Mouse (Mus musculus) left cerebral cortex, postnatal 14 days (tissue): ENCODE measurements around the gene Khdc3. TPM values are rescaled to one million over a fixed set of nuclear protein-coding genes. Genes with fewer than 3 reads are reported as not detected.

Experiments
- total RNA-seq, 2 experiments: library from RNA; stranded (reverse); gene quantifications; 2 replicates each; pipeline ENCODE4 v1.2.3; 2021

The Khdc3 gene
- total RNA-seq, 2 experiments from 2014 or later = 1.2 to 1.4 TPM

Other genes with a start within 250 kb of the Khdc3 start
- gene Pygo1, start 176.2 kb upstream of the Khdc3 start, total RNA-seq = 10 to 100 TPM; 12.0 to 13.0 TPM
- gene Dyx1c1, start 143.1 kb upstream of the Khdc3 start, total RNA-seq = 1 to 10 TPM; 1.1 to 1.7 TPM
- under 1 TPM in 1 of 2 experiments, not detected in 1; 0.29 TPM for gene Gm44503, start 143.0 kb upstream of the Khdc3 start, total RNA-seq
- 1 to 10 TPM; 7.6 to 8.6 TPM for gene Ccpg1os, start 116.5 kb upstream of the Khdc3 start, total RNA-seq
- gene Ccpg1, start 116.4 kb upstream of the Khdc3 start, total RNA-seq = 100 to 1,000 TPM; 104 to 117 TPM
- gene Pigb, start 61.5 kb upstream of the Khdc3 start, total RNA-seq = 10 to 100 TPM; 15.2 to 15.4 TPM
- gene Rab27a, start 57.0 kb upstream of the Khdc3 start, total RNA-seq = 1 to 10 TPM; 5.9 to 8.2 TPM
- gene Gm20509, start 634 bp downstream of the Khdc3 start, total RNA-seq = not detected
- 10 to 100 TPM; 51.8 to 56.9 TPM for gene Rsl24d1, start 11.6 kb downstream of the Khdc3 start, total RNA-seq